Mouse (Mus musculus) lung, postnatal 36 days (tissue): ENCODE data around the gene Tle2.
A peak's percentile ranks its signal among the peaks of the same experiment; 100 is the strongest.

ENCODE experiments used
- DNase-seq: peaks from one replicate; pipeline ENCODE4 v3.0.0; 2022; ENCODE audit warnings: mixed read lengths

Tle2 gene

DNA sequence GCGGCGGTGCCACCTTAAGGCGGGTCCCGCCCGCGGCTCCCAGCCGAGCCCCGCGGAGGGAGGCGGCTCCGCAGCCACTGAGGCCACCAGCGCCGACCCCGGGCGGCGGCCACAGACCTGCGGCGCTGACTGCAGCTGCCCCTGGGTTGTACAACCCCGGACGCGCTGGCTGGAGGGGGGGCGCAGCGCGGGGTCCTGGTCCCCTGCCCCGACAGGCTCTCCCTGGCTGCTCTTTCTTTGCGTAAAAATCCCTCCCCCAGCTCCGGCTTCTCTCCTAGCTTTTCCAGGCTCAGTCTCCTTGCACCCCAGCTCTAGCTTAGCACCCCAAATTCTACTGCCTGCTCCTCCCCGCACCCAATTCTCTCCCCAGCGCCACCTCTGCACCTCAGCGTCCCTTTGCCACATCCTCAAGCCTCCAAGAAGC, 859 bp downstream of the Tle2 start:
- no peak for DNase-seq

DNA sequence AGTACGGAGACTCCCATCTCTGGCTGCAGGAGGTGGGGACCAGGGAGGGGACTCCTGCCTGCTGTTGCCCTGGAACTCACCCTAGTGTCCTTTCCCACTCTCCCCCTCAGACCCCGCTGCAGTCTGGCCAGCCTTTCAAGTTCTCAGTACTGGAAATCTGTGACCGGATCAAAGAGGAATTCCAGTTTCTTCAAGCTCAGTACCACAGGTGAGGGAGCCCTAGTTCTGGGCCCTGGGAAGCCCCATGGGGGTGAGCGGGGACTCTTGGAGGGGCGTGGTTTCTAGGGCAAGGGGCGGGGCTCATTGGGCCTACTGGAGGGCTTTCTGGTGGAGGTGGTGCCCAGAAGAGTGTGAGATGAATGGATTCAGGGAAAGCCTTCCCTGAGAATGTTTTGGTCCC, 1.3 kb downstream of the Tle2 start:
- DNase-seq: no peak

DNA sequence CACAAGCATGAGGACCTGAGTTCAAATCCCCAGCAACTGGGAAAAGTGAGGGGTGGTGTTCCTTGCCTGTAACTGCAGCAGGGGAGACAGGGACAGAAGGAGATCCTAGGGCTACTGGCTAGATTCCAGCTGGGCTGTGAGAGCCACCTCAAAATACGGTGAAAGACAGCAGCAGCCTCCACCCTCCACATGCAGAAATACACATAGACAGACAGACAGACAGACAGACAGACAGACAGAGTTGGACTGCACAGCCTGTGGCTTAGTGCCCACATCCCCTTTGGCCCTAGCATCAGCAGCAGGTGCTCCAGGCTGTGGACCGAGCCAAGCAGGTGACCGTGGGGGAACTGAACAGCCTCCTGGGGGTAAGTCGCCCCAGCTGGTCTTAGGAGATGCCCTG, 5.6 kb downstream of the Tle2 start:
- no peak for DNase-seq

GRCm38 (mm10) chr10:81580441-81581070, 6.2 kb downstream of the Tle2 start:
- DNase-seq: no peak

DNA sequence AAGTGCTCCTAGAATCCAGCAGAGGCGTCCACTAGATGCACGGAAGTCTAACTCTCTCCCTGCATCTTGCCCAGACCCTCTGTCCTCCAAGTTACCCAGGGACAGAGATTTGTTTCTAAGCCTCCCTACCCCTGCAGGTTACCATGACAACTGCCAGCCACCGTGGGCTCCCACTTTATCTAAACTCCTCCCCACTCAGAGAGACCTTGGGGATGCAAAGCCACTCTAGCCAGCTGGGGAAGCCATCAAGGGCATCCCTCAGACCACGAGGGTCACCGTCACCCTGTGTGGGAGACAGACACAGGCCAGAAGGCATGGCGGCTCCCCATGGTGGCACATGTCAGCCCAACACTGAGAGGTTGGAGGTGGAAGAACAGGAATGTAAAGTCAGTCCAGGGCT, 9.0 kb downstream of the Tle2 start:
- DNase-seq: no peak

- DNase-seq: no peak
Observed at GRCm38 (mm10) chr10:81588739-81589138, 14.4 kb downstream of the Tle2 start.

DNA sequence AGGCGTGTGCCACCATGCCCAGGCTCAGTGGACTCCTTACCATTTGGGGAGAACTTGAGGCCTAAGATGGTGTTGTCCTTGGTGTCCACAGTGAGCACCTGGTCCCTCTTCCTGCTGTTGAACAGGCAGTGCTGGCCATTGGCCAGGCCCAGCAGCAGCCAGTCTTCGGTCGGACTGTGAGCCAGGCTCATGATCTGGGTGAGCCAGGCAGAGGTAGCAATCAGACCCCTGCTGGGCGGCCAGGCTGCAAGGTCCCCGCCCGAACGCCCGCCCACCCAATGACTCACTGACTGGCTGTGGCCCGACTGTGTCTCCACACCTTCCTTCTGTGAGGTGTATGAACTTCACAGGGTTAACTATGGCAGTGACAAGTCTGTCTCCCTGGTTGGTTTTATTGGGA, 17.5 kb downstream of the Tle2 start:
- no peak for DNase-seq

DNA sequence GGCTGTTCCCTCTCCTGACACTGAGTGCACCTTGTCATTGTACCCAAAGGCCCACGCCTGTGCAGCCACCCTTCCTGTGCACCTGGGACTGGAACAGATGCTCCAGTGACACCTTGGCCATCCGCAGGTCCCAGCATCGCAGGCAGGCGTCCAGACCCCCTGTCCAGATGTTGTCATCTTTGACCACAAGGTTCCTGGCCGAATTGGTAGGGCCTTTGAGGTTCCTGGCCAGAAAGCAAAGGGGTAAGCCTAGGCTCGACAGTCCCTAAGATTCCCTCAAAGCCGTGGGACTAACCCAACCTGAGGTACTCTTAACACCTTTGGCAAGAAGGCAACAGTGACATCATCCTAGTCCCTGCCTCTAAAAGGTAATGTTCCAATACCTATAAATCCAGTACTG, 18.3 kb downstream of the Tle2 start:
- no peak for DNase-seq

DNA sequence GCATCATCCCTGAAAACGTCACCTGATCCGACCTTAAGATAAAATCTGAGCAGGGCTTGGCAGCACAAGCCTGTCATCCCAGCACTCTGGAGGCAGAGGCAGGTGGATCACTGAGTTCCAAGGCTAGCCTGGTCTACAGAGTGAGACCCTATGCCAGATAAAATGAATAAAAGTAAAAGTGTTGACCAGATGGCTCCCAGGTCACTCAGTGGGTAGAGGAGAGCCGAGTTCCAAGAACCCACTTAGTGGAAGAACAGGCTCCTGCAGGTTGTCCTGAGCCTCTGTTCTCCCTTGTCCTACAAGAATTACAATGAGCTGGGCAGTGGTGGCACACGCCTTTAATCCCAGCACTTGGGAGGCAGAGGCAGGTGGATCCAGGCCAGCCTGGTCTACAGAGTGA, 18.9 kb downstream of the Tle2 start:
- no peak for DNase-seq

- no peak for DNase-seq
Observed at GRCm38 (mm10) chr10:81593935-81594334, 19.6 kb downstream of the Tle2 start.

GRCm38 (mm10) chr10:81595599-81595998, 21.2 kb downstream of the Tle2 start:
- DNase-seq: no peak

DNA sequence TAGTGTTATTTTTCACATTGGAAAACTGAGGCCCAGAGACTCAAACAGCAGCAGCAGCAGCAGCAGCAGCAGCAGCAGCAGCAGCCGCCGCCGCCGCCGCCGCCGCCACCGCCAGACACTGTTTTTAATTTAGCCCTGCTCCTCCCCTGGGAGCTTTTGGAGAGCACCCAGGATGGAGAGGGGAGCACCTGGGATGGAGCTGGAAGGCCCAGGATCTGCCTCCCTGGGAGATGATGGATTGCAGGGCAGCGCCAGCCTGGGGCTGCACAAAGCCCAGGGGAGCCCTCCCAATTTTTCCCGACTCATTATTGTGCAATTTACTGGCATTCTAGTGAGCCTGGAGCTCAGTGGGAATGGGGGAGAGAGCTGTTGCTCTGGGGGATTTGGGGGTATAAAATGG, 22.2 kb downstream of the Tle2 start:
- DNase-seq: peak; percentile 44

DNA sequence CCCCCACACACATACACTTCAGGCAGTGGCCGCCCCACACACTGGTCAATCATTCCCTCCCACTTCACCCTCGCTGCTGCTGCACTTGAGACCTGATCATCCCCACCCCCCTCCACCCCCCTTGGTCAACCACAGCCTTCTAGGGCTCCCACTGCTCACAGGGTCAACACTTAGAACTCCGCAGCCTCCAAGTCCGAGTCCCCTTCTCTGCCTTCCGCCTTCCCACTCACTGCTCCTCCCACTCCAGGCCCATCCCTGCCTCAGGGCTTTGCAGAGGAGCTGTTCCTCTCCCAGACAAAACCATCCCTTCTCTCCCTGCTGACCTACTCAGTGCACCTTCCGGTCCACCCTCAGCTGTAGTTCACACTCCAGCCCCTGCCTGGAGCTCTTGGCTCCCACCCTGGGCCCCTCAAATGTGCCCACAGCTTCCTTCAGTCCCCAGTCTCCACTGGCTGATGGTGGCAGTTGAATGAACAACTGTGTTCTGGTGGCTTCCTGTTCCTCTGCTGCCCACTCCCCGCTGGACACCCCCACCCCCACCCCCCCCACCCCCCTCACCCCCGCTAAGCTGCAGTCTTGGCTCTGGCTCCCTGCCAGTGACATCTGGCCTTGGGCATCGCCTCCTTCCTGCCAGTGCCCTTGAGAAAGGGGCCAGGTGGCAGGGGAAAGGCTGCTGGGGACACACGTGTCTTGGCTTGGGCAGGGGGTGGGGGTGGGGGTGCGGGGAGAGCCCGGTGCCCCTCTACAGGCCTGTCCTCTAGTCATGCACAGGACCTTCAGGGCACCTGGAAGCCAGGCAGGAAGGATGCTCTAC, 23.0 kb downstream of the Tle2 start:
- peak; percentile 67 for DNase-seq

DNA sequence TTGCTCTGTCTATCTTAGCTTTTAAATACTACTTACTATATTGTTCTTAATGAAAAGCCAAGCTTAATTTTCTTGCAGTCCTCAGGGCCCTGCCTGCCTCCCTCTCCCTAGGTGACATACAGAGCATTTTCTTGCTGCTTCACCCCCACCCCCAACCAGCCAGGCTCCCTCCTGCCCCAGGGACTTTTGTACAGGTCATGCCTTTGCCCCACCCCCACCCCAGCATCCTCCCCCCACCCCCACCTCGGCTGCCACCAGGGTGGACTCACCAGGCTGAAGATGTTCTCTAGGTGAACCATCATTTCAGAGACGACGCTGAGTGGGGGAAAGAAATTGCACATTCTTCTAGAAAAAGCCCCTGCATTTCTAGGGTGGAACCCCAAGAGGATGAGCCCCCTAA, 24.0 kb downstream of the Tle2 start:
- no peak for DNase-seq

GRCm38 (mm10) chr10:81598871-81599270, 24.5 kb downstream of the Tle2 start:
- DNase-seq: no peak

- no peak for DNase-seq
Observed at GRCm38 (mm10) chr10:81599630-81600029, 25.3 kb downstream of the Tle2 start.

DNA sequence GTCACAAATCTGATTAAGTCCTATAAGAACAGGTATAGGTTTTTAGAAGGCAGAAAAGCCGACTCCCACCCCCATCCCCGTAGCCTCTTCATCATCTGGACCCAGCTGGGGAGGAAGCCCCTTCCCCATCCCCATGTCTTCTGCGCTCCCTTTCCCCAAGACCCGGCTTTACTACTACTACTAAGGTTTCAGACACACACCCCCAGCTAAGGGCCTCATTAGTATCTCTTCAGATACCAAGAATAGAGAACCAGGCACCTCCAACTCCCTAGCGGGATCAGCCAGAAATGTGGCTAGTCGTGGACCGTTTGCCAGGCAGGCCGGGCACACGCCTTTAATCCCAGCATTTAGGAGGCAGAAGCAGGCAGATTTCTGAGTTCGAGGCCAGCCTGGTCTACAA, 25.7 kb downstream of the Tle2 start:
- DNase-seq: no peak

DNA sequence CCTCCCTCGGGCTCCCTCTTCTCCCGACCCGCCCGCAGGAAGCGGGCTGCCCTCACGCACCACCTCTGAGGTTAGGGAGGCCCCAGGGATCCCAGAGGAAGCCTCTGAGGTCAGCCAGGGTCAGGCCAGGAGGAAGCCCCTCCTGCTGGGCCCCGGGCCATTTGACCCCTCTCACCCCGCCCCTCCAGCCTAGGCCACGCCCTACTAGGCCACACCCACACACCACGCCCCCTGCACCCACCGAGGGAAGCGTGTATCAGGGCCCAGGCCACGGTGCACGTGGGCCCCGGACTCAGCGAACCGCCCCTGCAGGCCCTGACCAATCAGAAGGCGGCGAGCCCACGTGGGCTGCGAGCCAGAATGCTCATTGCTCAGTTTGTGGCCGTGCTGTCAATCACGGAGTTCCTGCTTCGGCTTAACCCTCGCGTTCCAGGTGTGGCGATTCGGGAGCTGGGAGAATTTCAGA, 26.4 kb downstream of the Tle2 start, which contains the start of gene Tle6:
Gene Tle6 (minus strand): TSS at position 336 of the 466 bp plus-strand sequence.
- DNase-seq: peak; percentile 98

DNA sequence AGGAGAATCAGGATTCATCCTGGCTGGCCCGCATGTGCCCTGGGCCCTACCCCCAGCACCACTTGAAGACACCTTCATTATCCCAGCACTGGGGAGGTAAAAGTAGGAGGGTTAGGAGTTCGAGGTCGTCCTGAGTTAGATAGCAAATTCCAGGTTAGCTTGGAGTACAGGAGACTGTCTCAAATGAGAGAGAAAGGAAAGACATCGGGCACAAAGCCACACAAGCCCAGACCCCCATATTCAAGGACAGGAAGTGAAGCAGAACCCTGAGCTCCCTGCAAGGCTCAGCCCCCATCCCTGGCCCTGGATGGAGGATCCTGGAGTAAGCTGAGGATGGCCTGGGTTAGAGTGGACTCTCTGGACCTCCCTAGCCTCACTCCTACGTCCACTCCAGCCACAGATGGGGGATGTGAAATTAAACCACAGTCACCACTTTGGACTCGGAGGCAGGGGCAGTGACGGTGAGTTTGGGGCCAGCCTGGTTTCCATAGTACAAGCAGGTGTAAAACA, 27.1 kb downstream of the Tle2 start:
- DNase-seq: no peak

DNA sequence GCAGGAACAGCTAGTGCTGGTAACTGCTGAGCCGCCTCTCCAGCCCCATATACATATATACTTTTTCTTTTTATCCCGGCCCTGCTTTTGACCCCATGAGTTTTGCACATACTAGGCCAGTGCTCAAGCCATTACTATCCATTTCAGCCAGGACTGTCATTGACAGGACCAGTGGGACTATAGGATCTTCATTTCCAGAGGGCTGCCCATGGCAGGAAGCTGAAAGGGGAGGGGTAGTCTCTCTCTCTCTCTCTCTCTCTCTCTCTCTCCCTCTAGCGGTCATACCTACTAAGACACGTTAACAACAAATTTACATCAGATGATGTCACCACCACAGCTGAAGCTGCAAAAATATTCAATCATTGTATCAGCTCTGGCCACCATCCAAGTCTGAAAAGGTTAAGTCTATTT, 28.4 kb downstream of the Tle2 start:
- peak; percentile 63 for DNase-seq

DNA sequence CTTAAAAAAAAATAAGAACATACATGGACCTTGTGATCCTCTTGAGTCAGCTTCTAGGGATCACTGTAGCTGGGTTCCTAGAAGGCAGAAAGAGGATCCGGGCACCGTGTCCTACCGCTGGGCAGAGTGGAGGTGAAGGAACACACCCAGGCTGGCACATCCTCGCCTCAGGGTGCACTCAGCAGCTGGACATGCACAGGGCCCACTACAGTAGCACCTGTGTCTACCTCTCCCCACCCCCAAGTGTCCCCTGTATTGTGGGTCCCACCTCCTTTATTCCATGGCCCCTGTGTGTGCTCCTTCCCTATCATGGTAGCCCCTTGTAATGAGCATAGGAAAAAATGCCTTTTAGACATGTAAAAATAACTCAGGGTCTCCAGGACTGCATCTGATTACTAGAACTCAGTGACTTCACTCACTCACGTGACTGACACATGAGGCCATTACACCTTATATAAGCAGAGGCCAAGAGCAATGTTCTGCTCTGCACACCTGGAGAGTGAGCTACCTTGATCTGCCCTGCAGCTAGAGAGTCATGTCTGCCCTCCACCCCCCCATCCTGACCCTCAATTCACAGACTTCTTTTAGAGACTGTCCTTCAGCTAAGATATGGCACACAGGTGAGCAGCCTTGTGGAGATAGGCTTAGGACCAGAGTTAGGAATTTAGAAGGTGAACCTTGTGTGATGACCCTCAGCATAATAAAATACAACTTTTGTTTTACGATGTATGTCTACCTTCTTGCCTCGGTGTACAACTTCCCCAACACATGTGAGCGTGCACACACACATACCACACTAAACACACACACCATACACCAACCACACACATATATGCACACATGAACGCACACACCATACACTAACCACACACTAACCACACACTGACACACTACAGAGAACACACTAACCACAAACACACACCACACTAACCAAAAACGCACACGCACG, 29.9 kb downstream of the Tle2 start:
- DNase-seq: no peak

DNA sequence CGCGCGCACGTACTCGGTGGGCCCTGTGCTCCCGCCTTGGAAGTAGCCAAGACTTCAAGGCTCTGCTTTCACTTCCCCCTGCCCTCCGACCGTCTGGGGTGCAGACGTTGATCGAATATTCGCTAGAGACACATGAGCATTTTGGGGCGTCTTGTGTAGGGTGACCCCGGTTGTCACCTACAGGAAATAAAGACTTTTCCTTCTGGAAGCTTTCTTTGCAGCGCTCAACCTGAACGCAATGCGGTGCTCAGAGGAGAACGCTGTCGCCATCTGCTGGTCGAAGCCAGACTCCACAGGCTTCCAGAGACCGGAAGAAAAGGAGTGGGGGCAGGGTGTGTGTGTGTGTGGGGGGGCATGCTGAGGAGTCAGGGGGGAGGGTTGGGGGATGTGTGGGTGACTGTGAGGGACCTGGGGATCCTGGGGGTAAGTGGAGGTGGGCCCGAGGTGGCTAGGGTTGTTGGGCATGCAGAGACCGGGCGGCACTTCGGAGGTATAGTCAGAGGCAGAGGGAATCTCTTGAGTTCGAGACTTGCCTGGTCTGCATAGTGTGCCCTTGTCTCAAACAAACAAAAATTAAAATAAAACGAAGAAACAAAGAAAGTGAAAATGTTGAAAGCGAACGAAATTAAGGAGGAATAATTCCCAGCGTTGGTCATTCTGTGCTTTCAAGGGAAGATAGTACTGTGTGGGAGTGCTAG, 30.8 kb downstream of the Tle2 start:
- DNase-seq: peak; percentile 93

DNA sequence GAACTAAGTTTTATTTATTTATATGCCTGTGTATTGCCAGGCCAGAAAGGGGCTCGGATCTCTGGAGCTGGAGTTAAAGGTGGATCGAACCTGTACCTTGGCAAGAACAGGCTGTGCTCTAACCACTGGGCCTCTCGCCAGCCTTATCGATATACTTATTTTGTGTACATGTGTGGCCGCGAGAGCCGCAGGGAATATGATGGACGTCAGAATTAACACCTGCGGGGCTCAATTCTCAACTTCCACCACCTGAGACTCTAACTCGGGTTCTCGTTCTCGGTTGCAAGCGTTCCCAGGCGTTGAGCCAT, 31.3 kb downstream of the Tle2 start:
- DNase-seq: no peak
